Mouse (Mus musculus) left cerebral cortex, adult 18-20 months (tissue): ENCODE results near the gene Myh6. TPM values are rescaled to one million over a fixed set of nuclear protein-coding genes. Genes with fewer than 3 reads are reported as not detected.

ENCODE experiments used
- DNase-seq, 2 experiments: peaks; one replicate each; pipeline ENCODE4 v3.0.0; 2021 to 2022; ENCODE audit warnings: low spot score in 2 of 2, mixed read lengths in 1 of 2
- microRNA-seq, 2 experiments: library from miRNA; unstranded; fragments of <30 nt; microRNA quantifications; one replicate each; pipeline ENCODE4 v1.2.0; 2021
- total RNA-seq, 2 experiments: library from RNA; stranded (reverse); gene quantifications; 2 replicates each; pipeline ENCODE4 v1.2.3; 2021

Gene Myh6
- total RNA-seq, 2 experiments from 2014 or later: 3.8 to 5.0 TPM

- peak; percentile 34 to 54 for DNase-seq
Observed at GRCm38 (mm10) chr14:54894296-54895151, 72.2 kb downstream of the Myh6 start.

- peak; percentile 94 to 98 for DNase-seq
Observed at GRCm38 (mm10) chr14:54893651-54894181, 73.0 kb downstream of the Myh6 start.

- no peak for DNase-seq
Observed at GRCm38 (mm10) chr14:54892200-54892599, 74.5 kb downstream of the Myh6 start, which contains the start of gene Pabpn1. TSS of gene Pabpn1 (plus strand) at chr14:54892500.

Small RNA genes lying within 50 kb of the gene (microRNA-seq; reads per million reads assigned to microRNA genes)
- gene Mir208a (0.21 to 0.75 reads per million in 2 experiments), gene Mir208b (0 to 0.25 reads per million in 2 experiments)

Other genes starting within 250 kb of the Myh6 start
- 10 to 100 TPM; 48.7 to 52.5 TPM for gene Slc7a8, start 185.0 kb downstream of the Myh6 start, total RNA-seq
- gene Rnf212b, start 152.8 kb downstream of the Myh6 start, total RNA-seq: not detected
- gene Homez, start 96.0 kb downstream of the Myh6 start, total RNA-seq: 10 to 100 TPM; 20.6 to 21.9 TPM
- 10 to 100 TPM; 18.5 to 19.8 TPM for gene Ppp1r3e, start 89.4 kb downstream of the Myh6 start, total RNA-seq
- 100 to 1,000 TPM; 140 to 142 TPM for gene Bcl2l2, start 83.5 kb downstream of the Myh6 start, total RNA-seq
- not detected for gene Gm20521, start 83.5 kb downstream of the Myh6 start, total RNA-seq
- 100 to 1,000 TPM; 229 to 230 TPM for gene Pabpn1, start 74.4 kb downstream of the Myh6 start, total RNA-seq
- 100 to 1,000 TPM; 571 to 605 TPM for gene Slc22a17, start 53.8 kb downstream of the Myh6 start, total RNA-seq
- gene Efs, start 40.8 kb downstream of the Myh6 start, total RNA-seq: 1 to 10 TPM; 8.4 to 8.6 TPM
- gene Il25, start 34.2 kb downstream of the Myh6 start, total RNA-seq: under 1 TPM in 1 of 2 experiments, not detected in 1; 0.33 TPM
- 10 to 100 TPM; 45.2 to 52.0 TPM for gene Cmtm5, start 30.7 kb downstream of the Myh6 start, total RNA-seq
- gene Gm17428, start 10.0 kb upstream of the Myh6 start, total RNA-seq: not detected
- gene Myh7, start 27.7 kb upstream of the Myh6 start, total RNA-seq: 10 to 100 TPM; 16.0 to 18.2 TPM
- gene Ngdn, start 48.5 kb upstream of the Myh6 start, total RNA-seq: 10 to 100 TPM; 30.6 to 32.0 TPM
- 10 to 100 TPM; 41.8 to 44.5 TPM for gene Zfhx2, start 125.4 kb upstream of the Myh6 start, total RNA-seq
- 10 to 100 TPM; 22.9 to 23.1 TPM for gene Thtpa, start 127.9 kb upstream of the Myh6 start, total RNA-seq
- 10 to 100 TPM in 1 of 2 experiments, 1 to 10 TPM in 1; 9.5 to 10.2 TPM for gene Ap1g2, start 139.7 kb upstream of the Myh6 start, total RNA-seq
- gene Jph4, start 150.0 kb upstream of the Myh6 start, total RNA-seq: 100 to 1,000 TPM; 279 to 305 TPM